Mouse (Mus musculus): ENCODE measurements at regions not wholly inside any gene's neighbourhood (a gene's known extent, or its start where the extent isn't known, plus 50 kb on each side); places are given as distances from the start of the nearest gene placed in this dataset.

GRCm38 (mm10) chr2:92544364-92545151 lies 54.9 kb upstream of the Chst1 start:
- DNase-seq (ENCODE audit: low read depth, low spot score), result no peak
- Histone ChIP-seq H3K36me3 (ENCODE audit: control insufficient read depth, insufficient read depth, low read length, poor library complexity, severe bottlenecking) (no peaks in the 10 kb centered on the region), H3K4me1 (ENCODE audit: control insufficient read depth in 2 of 2, insufficient read depth in 2 of 2, low read length in 2 of 2, poor library complexity in 1 of 2) (peaks cover 0 to 7% of the 10 kb centered on the region in 2 experiments; a peak in 1 of 4 replicates), H3K27ac (ENCODE audit: insufficient read depth, low read depth, low read length, poor library complexity, severe bottlenecking) (no peak overlapping the region), H3K4me3 (ENCODE audit: insufficient read depth in 1 of 2, low read depth in 1 of 2, low read length in 2 of 2, poor library complexity in 1 of 2, severe bottlenecking in 1 of 2) (no peak overlapping the region), H3K9ac (ENCODE audit: insufficient read depth, low read depth, low read length, poor library complexity, severe bottlenecking) (no peak overlapping the region), H3K9me3 (ENCODE audit: control insufficient read depth, insufficient read depth, low read depth, low read length) (no peaks in the 10 kb centered on the region)
- TF ChIP-seq ZC3H11A (IDR thresholded peaks at IDR 0.05; ENCODE audit: borderline replicate concordance, low read depth, low read length) (no peak), MAFK (IDR thresholded peaks at IDR 0.05; ENCODE audit: insufficient read depth, low read depth, low read length) (no peak), HCFC1 (IDR thresholded peaks at IDR 0.05; ENCODE audit: borderline replicate concordance, insufficient read depth, low read length) (no peak), ZNF384 (IDR thresholded peaks at IDR 0.05; ENCODE audit: low read depth, low read length) (no peak), CHD2 (IDR thresholded peaks at IDR 0.05; ENCODE audit: low read depth, low read length) (no peak)
- in situ Hi-C loops (cut with MboI; ENCODE audit: low sequenced_read_pairs in 2 of 2, unreplicated experiment in 2 of 2), result no loop called here

- no peak overlapping the region for H3K9ac ChIP-seq (ENCODE audit: insufficient read depth, low read depth, low read length, poor library complexity, severe bottlenecking)
- no peaks in the 10 kb centered on the region for H3K9me3 ChIP-seq (ENCODE audit: control insufficient read depth, insufficient read depth, low read depth, low read length)
- no peak overlapping the region for H3K4me3 ChIP-seq (ENCODE audit: insufficient read depth in 1 of 2, low read depth in 1 of 2, low read length in 2 of 2, poor library complexity in 1 of 2, severe bottlenecking in 1 of 2)
- in situ Hi-C loops (cut with MboI; ENCODE audit: low sequenced_read_pairs in 2 of 2, unreplicated experiment in 2 of 2), result no loop called here
- TF ChIP-seq CHD2 (IDR thresholded peaks at IDR 0.05; ENCODE audit: low read depth, low read length) (peak; percentile 42; the same call in 1 of the 2 replicates), HCFC1 (IDR thresholded peaks at IDR 0.05; ENCODE audit: borderline replicate concordance, insufficient read depth, low read length) (no peak)
- peaks cover 0 to 7% of the 10 kb centered on the region in 2 experiments; a peak in 1 of 4 replicates for H3K4me1 ChIP-seq (ENCODE audit: control insufficient read depth in 2 of 2, insufficient read depth in 2 of 2, low read length in 2 of 2, poor library complexity in 1 of 2)
- DNase-seq (ENCODE audit: low read depth, low spot score), result no peak
- H3K27ac ChIP-seq (ENCODE audit: insufficient read depth, low read depth, low read length, poor library complexity, severe bottlenecking), result no peak overlapping the region
- no peaks in the 10 kb centered on the region for H3K36me3 ChIP-seq (ENCODE audit: control insufficient read depth, insufficient read depth, low read length, poor library complexity, severe bottlenecking)
These were observed 58.7 kb upstream of the Chst1 start for GRCm38 (mm10) chr2:92540841-92541240.

- peaks cover 0 to 6% of the 10 kb centered on the region in 2 experiments; a peak in 2 of 4 replicates for H3K4me1 ChIP-seq (ENCODE audit: control insufficient read depth in 2 of 2, insufficient read depth in 2 of 2, low read length in 2 of 2, poor library complexity in 1 of 2)
- H3K9ac ChIP-seq (ENCODE audit: insufficient read depth, low read depth, low read length, poor library complexity, severe bottlenecking), result no peak overlapping the region
- H3K4me3 ChIP-seq (ENCODE audit: insufficient read depth in 1 of 2, low read depth in 1 of 2, low read length in 2 of 2, poor library complexity in 1 of 2, severe bottlenecking in 1 of 2), result no peak overlapping the region
- H3K9me3 ChIP-seq (ENCODE audit: control insufficient read depth, insufficient read depth, low read depth, low read length), result no peaks in the 10 kb centered on the region
- in situ Hi-C loops (cut with MboI; ENCODE audit: low sequenced_read_pairs in 2 of 2, unreplicated experiment in 2 of 2), result no loop called here
- H3K36me3 ChIP-seq (ENCODE audit: control insufficient read depth, insufficient read depth, low read length, poor library complexity, severe bottlenecking), result no peaks in the 10 kb centered on the region
- DNase-seq (ENCODE audit: low read depth, low spot score), result no peak
- no peak overlapping the region for H3K27ac ChIP-seq (ENCODE audit: insufficient read depth, low read depth, low read length, poor library complexity, severe bottlenecking)
- TF ChIP-seq HCFC1 (IDR thresholded peaks at IDR 0.05; ENCODE audit: borderline replicate concordance, insufficient read depth, low read length), result no peak
- no peak for TF ChIP-seq ZNF384 (IDR thresholded peaks at IDR 0.05; ENCODE audit: low read depth, low read length)
- TF ChIP-seq MAFK (IDR thresholded peaks at IDR 0.05; ENCODE audit: insufficient read depth, low read depth, low read length), result no peak
- TF ChIP-seq CHD2 (IDR thresholded peaks at IDR 0.05; ENCODE audit: low read depth, low read length), result no peak
- TF ChIP-seq ZC3H11A (IDR thresholded peaks at IDR 0.05; ENCODE audit: borderline replicate concordance, low read depth, low read length), result no peak
These were observed 67.5 kb upstream of the Chst1 start for GRCm38 (mm10) chr2:92531996-92532395.

- Histone ChIP-seq H3K27ac (ENCODE audit: insufficient read depth, low read depth, low read length, poor library complexity, severe bottlenecking) (no peak overlapping the region), H3K9me3 (ENCODE audit: control insufficient read depth, insufficient read depth, low read depth, low read length) (no peaks in the 10 kb centered on the region), H3K9ac (ENCODE audit: insufficient read depth, low read depth, low read length, poor library complexity, severe bottlenecking) (no peak overlapping the region), H3K4me3 (ENCODE audit: insufficient read depth in 1 of 2, low read depth in 1 of 2, low read length in 2 of 2, poor library complexity in 1 of 2, severe bottlenecking in 1 of 2) (no peak overlapping the region), H3K4me1 (ENCODE audit: control insufficient read depth in 2 of 2, insufficient read depth in 2 of 2, low read length in 2 of 2, poor library complexity in 1 of 2) (peaks cover 0 to 6% of the 10 kb centered on the region in 2 experiments; a peak in 2 of 4 replicates), H3K36me3 (ENCODE audit: control insufficient read depth, insufficient read depth, low read length, poor library complexity, severe bottlenecking) (no peaks in the 10 kb centered on the region)
- no peak for DNase-seq (ENCODE audit: low read depth, low spot score)
- no peak for TF ChIP-seq CHD2 (IDR thresholded peaks at IDR 0.05; ENCODE audit: low read depth, low read length)
- no peak for TF ChIP-seq ZC3H11A (IDR thresholded peaks at IDR 0.05; ENCODE audit: borderline replicate concordance, low read depth, low read length)
- TF ChIP-seq HCFC1 (IDR thresholded peaks at IDR 0.05; ENCODE audit: borderline replicate concordance, insufficient read depth, low read length), result no peak
- TF ChIP-seq ZNF384 (IDR thresholded peaks at IDR 0.05; ENCODE audit: low read depth, low read length), result no peak
- TF ChIP-seq MAFK (IDR thresholded peaks at IDR 0.05; ENCODE audit: insufficient read depth, low read depth, low read length), result no peak
- in situ Hi-C loops (cut with MboI; ENCODE audit: low sequenced_read_pairs in 2 of 2, unreplicated experiment in 2 of 2), result no loop called here
These were observed 68.8 kb upstream of the Chst1 start for GRCm38 (mm10) chr2:92530677-92531076.
